Mouse (Mus musculus) adrenal gland, adult 18-20 months (tissue): ENCODE data around the gene Spef1. TPM values are rescaled to one million over a fixed set of nuclear protein-coding genes. Genes with fewer than 3 reads are reported as not detected.

ENCODE experiments used
- DNase-seq, 2 experiments: peaks; one replicate each; pipeline ENCODE4 v3.0.0; 2021 to 2022; ENCODE audit warnings: low spot score in 2 of 2
- total RNA-seq, 2 experiments: library from RNA; stranded (reverse); gene quantifications; 1 replicate in 1 of 2; 2 replicates in 1 of 2; pipeline ENCODE4 v1.2.3; 2021

Spef1 gene
- total RNA-seq, 2 experiments from 2014 or later = 4.5 to 5.6 TPM

GRCm38 (mm10) chr2:131125964-131126815, 60.9 kb downstream of the Spef1 start:
- no peak for DNase-seq

- DNase-seq = no peak
Measured at GRCm38 (mm10) chr2:131125157-131125963, 61.7 kb downstream of the Spef1 start.

GRCm38 (mm10) chr2:131124166-131124565, 62.9 kb downstream of the Spef1 start:
- DNase-seq = no peak

Other genes with a start within 250 kb of the Spef1 start
- 1 to 10 TPM; 4.8 to 6.0 TPM for gene Gfra4, start 144.2 kb downstream of the Spef1 start, total RNA-seq
- 1 to 10 TPM; 2.2 to 4.8 TPM for gene Adam33, start 123.5 kb downstream of the Spef1 start, total RNA-seq
- 1 to 10 TPM; 5.3 to 5.8 TPM for gene Siglec1, start 100.5 kb downstream of the Spef1 start, total RNA-seq
- gene Hspa12b, start 60.0 kb downstream of the Spef1 start, total RNA-seq = 10 to 100 TPM in 1 of 2 experiments, 1 to 10 TPM in 1; 8.4 to 11.1 TPM
- not detected for gene Gm11037, start 53.8 kb downstream of the Spef1 start, total RNA-seq
- 100 to 1,000 TPM; 103 to 273 TPM for gene 1700037H04Rik, start 27.2 kb downstream of the Spef1 start, total RNA-seq
- 10 to 100 TPM; 51.3 to 63.4 TPM for gene Cenpb, start 7.2 kb downstream of the Spef1 start, total RNA-seq
- 1 to 10 TPM; 4.2 to 5.2 TPM for gene Cdc25b, start 333 bp downstream of the Spef1 start, total RNA-seq
- gene Ap5s1, start 19.8 kb upstream of the Spef1 start, total RNA-seq = 10 to 100 TPM; 14.9 to 16.3 TPM
- 10 to 100 TPM; 42.6 to 56.7 TPM for gene Mavs, start 46.8 kb upstream of the Spef1 start, total RNA-seq
- 10 to 100 TPM; 44.6 to 57.6 TPM for gene Pank2, start 75.2 kb upstream of the Spef1 start, total RNA-seq
- 10 to 100 TPM in 1 of 2 experiments, 1 to 10 TPM in 1; 9.2 to 15.1 TPM for gene Rnf24, start 165.6 kb upstream of the Spef1 start, total RNA-seq